Comparison of ENCODE assay signal across 11 mouse cellular contexts in the genomic region with DNA sequence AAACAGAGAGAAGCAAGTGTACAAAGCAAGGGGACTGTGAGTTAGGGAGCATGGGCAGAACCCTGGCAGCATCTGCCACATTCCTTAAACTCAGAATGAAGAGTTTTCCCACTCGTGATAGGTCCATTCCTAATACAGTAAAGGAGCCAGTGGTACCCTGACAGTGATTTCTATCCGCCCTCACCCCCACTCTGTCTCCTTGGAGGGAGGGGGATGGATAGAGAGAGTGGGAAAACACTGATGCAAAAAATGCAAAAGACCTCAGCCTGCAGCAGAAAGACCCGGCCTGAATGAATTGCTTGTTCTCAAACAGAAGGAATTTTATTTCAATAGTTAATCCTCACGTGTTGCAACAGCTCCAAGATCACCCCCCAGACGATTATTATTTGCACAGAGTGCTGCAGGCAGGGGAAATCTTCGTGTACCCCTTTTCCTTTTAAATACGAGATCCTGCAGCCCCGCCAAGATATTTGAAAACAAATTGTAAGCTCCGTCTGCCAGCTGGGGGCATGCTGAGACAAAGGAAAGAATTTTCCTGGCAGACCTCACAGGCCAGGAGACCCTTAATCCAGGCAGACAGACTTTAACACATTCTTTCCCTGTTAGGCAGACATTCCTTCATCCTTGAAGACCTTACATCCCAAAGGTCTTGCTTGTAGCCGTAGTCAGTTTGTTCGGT.
DNase-seq lines count a peak whose midpoint lies in the region; ATAC-seq and TF ChIP-seq lines count a peak whose summit lies in the region.
"Had no signal": no experiment of that assay in that cellular context is flagged by ENCODE, and none has a peak within 500 bp of the region (broad histone marks: within the 10 kb centered on the region; RNA-seq: fewer than 3 reads in every experiment).

No protein-coding gene starts in this region.

- no peaks in the 10 kb centered on the region for H3K36me3 ChIP-seq in heart, embryonic 14.5 days (ENCODE audit: control insufficient read depth, insufficient read depth, low read length)
- H3K36me3 ChIP-seq in forebrain, embryonic 15.5 days = no peaks in the 10 kb centered on the region
- H3K36me3 ChIP-seq in limb, embryonic 15.5 days = no peaks in the 10 kb centered on the region
- H3K36me3 ChIP-seq in stomach, embryonic 16.5 days (ENCODE audit: control insufficient read depth, insufficient read depth, low read length) = no peaks in the 10 kb centered on the region
- no peaks in the 10 kb centered on the region for H3K36me3 ChIP-seq in intestine, postnatal 0 days (ENCODE audit: control insufficient read depth, insufficient read depth)

- no peak overlapping the region for H3K27ac ChIP-seq in heart, embryonic 14.5 days (replicated peaks in 1 of 2; ENCODE audit: control insufficient read depth in 1 of 2, insufficient read depth in 1 of 2, low read depth in 2 of 2, low read length in 2 of 2)
- peak overlapping the region; percentile 9; the same call in 1 of the 2 replicates for H3K27ac ChIP-seq in forebrain, embryonic 15.5 days (replicated peaks)
- H3K27ac ChIP-seq in limb, embryonic 15.5 days = 0 out of 2 replicates have a peak overlapping the region, but pooled peaks have one; percentile 22
- H3K27ac ChIP-seq in stomach, embryonic 16.5 days (ENCODE audit: low read length) = no peak overlapping the region
- no peak overlapping the region for H3K27ac ChIP-seq in intestine, postnatal 0 days (ENCODE audit: low read depth, low read length)

- ATAC-seq in heart, embryonic 14.5 days (ENCODE audit: insufficient number of reproducible peaks, insufficient read depth, low FRiP score, low read depth) = no peak
- peak; percentile 83 for ATAC-seq in forebrain, embryonic 15.5 days (replicated peaks)
- no peak; the same call in 1 of the 2 replicates for ATAC-seq in limb, embryonic 15.5 days (ENCODE audit: insufficient number of reproducible peaks, low FRiP score, low TSS enrichment, low read depth)
- no peak for ATAC-seq in stomach, embryonic 16.5 days (ENCODE audit: insufficient read depth, low FRiP score)
- no peak for ATAC-seq in intestine, postnatal 0 days

- no peak for DNase-seq in heart, adult 9 months (ENCODE audit: low spot score in 2 of 2)
- no peak for DNase-seq in right cerebral cortex, postnatal 36 days (ENCODE audit: low spot score in 2 of 2)
- DNase-seq in thymus, postnatal 25 days = no peak
- DNase-seq: heart, adult 18-20 months; kidney, postnatal 14 days had no signal

- H3K9ac ChIP-seq in heart, embryonic 14.5 days (ENCODE audit: low read length) = no peak overlapping the region
- no peak overlapping the region for H3K9ac ChIP-seq in forebrain, embryonic 15.5 days (replicated peaks)
- no peak overlapping the region for H3K9ac ChIP-seq in limb, embryonic 15.5 days
- H3K9ac ChIP-seq in stomach, embryonic 16.5 days (ENCODE audit: low read length) = no peak overlapping the region
- no peak overlapping the region for H3K9ac ChIP-seq in intestine, postnatal 0 days (ENCODE audit: low read depth, low read length)

- H3K4me3 ChIP-seq in heart, embryonic 14.5 days (ENCODE audit: control insufficient read depth in 1 of 2, insufficient read depth in 1 of 2, low read depth in 1 of 2, low read length in 2 of 2) = no peak overlapping the region
- no peak overlapping the region for H3K4me3 ChIP-seq in forebrain, embryonic 15.5 days
- H3K4me3 ChIP-seq in limb, embryonic 15.5 days = no peak overlapping the region
- H3K4me3 ChIP-seq in stomach, embryonic 16.5 days (replicated peaks; ENCODE audit: low read length) = no peak overlapping the region
- H3K4me3 ChIP-seq in intestine, postnatal 0 days (ENCODE audit: low read depth, low read length) = no peak overlapping the region

- 0 out of 2 replicates have a peak overlapping the region, but pooled peaks have one; percentile 17 for H3K4me2 ChIP-seq in heart, embryonic 14.5 days (ENCODE audit: low read length)
- H3K4me2 ChIP-seq in forebrain, embryonic 15.5 days (replicated peaks) = peak overlapping the region; percentile 10
- H3K4me2 ChIP-seq in limb, embryonic 15.5 days = peak overlapping the region; percentile 10; the same call in 1 of the 2 replicates
- 0 out of 2 replicates have a peak overlapping the region, but pooled peaks have one; percentile 2 for H3K4me2 ChIP-seq in stomach, embryonic 16.5 days (ENCODE audit: low read depth, low read length)
- no peak overlapping the region for H3K4me2 ChIP-seq in intestine, postnatal 0 days (replicated peaks; ENCODE audit: low read depth)
- H3K4me2 ChIP-seq: liver, embryonic 11.5 days had no signal

- H3K27me3 ChIP-seq in heart, embryonic 14.5 days (ENCODE audit: control insufficient read depth, insufficient read depth, low read length) = no peaks in the 10 kb centered on the region
- H3K27me3 ChIP-seq in forebrain, embryonic 15.5 days = no peaks in the 10 kb centered on the region
- H3K27me3 ChIP-seq in limb, embryonic 15.5 days = no peaks in the 10 kb centered on the region
- no peaks in the 10 kb centered on the region for H3K27me3 ChIP-seq in stomach, embryonic 16.5 days (ENCODE audit: control insufficient read depth, insufficient read depth, low read length)
- no peaks in the 10 kb centered on the region for H3K27me3 ChIP-seq in intestine, postnatal 0 days (replicated peaks; ENCODE audit: control insufficient read depth, insufficient read depth, low read length)

- WGBS in heart, embryonic 14.5 days = 15% methylated on average over 11 of the region's 11 CpGs
- WGBS in forebrain, embryonic 15.5 days = 2% methylated on average over 11 of the region's 11 CpGs
- 10% methylated on average over 11 of the region's 11 CpGs for WGBS in limb, embryonic 15.5 days
- WGBS in stomach, embryonic 16.5 days = 15% methylated on average over 11 of the region's 11 CpGs
- 24% methylated on average over 11 of the region's 11 CpGs for WGBS in intestine, postnatal 0 days

- TF ChIP-seq CTCF in intestine, postnatal 0 days (IDR thresholded peaks at IDR 0.05; ENCODE audit: low read depth) = no peak

- no peaks in the 10 kb centered on the region for H3K9me3 ChIP-seq in heart, embryonic 14.5 days (ENCODE audit: control insufficient read depth, low read length)
- H3K9me3 ChIP-seq in forebrain, embryonic 15.5 days = no peaks in the 10 kb centered on the region
- no peaks in the 10 kb centered on the region for H3K9me3 ChIP-seq in limb, embryonic 15.5 days
- no peaks in the 10 kb centered on the region for H3K9me3 ChIP-seq in stomach, embryonic 16.5 days (replicated peaks; ENCODE audit: control insufficient read depth, low read length)
- H3K9me3 ChIP-seq in intestine, postnatal 0 days (ENCODE audit: control insufficient read depth) = no peaks in the 10 kb centered on the region

- H3K4me1 ChIP-seq in heart, embryonic 14.5 days (ENCODE audit: control insufficient read depth in 2 of 2, insufficient read depth in 2 of 2, low read length in 2 of 2) = no peaks in the 10 kb centered on the region; a peak in 1 of 4 replicates
- H3K4me1 ChIP-seq in forebrain, embryonic 15.5 days = peaks cover 16% of the 10 kb centered on the region
- H3K4me1 ChIP-seq in limb, embryonic 15.5 days = peaks cover 14% of the 10 kb centered on the region; the same call in 1 of the 2 replicates
- H3K4me1 ChIP-seq in stomach, embryonic 16.5 days (ENCODE audit: control insufficient read depth, insufficient read depth, low read length) = no peaks in the 10 kb centered on the region
- H3K4me1 ChIP-seq in intestine, postnatal 0 days (replicated peaks; ENCODE audit: control insufficient read depth, insufficient read depth, low read length) = no peaks in the 10 kb centered on the region

Comparison
In these comparisons a context has a peak if more than half of its experiments do, and no peak if none do; other contexts are left out.
1. H3K27ac ChIP-seq: peak in forebrain, embryonic 15.5 days (single experiment) and limb, embryonic 15.5 days (single experiment); none in heart, embryonic 14.5 days (0 of 2), stomach, embryonic 16.5 days (single experiment) and intestine, postnatal 0 days (single experiment).